Mouse (Mus musculus) forebrain, postnatal 0 days (tissue): ENCODE measurements around the gene Cyp3a13. TPM values are rescaled to one million over a fixed set of nuclear protein-coding genes. Genes with fewer than 3 reads are reported as not detected.

Experiments used
- ATAC-seq: fragments of 200-750 bp; cut with Nextera tagmentation; 2 replicates; pipeline ENCODE4 v1.8.0; 2017; ENCODE audit warnings: mild to moderate bottlenecking, moderate library complexity
- DNase-seq: peaks from one replicate; pipeline ENCODE4 v3.0.0-alpha.2; 2015
- H3K27ac ChIP-seq: fragments of 300-500 bp; sonication (generic); 2 replicates; pipeline ENCODE4 v1.5.1; 2014; ENCODE audit warnings: low read depth, mild to moderate bottlenecking, antibody characterized with exemption, low read length, moderate library complexity, mixed read lengths
- H3K27me3 ChIP-seq: fragments of 300-500 bp; sonication (generic); 2 replicates; pipeline ENCODE4 v1.6.1; 2014; ENCODE audit warnings: mild to moderate bottlenecking, low read length, mixed read lengths; ENCODE audit not compliant: insufficient read depth
- H3K36me3 ChIP-seq: fragments of 300-500 bp; sonication (generic); 2 replicates; pipeline ENCODE4 v1.6.1; 2014; ENCODE audit warnings: mild to moderate bottlenecking, moderate library complexity; ENCODE audit not compliant: insufficient read depth
- H3K4me1 ChIP-seq: fragments of 300-500 bp; sonication (generic); 2 replicates; pipeline ENCODE4 v1.6.1; 2014; ENCODE audit warnings: antibody characterized with exemption; ENCODE audit not compliant: insufficient read depth
- H3K4me2 ChIP-seq: fragments of 300-500 bp; sonication (generic); 2 replicates; pipeline ENCODE4 v1.6.1; 2014; ENCODE audit warnings: low read depth, mild to moderate bottlenecking, moderate library complexity
- H3K4me3 ChIP-seq: fragments of 300-500 bp; sonication (generic); 2 replicates; pipeline ENCODE4 v1.5.1; 2014; ENCODE audit warnings: low read depth, low read length, mixed read lengths
- H3K9ac ChIP-seq: fragments of 300-500 bp; sonication (generic); 2 replicates; pipeline ENCODE4 v1.6.1; 2014; ENCODE audit warnings: mild to moderate bottlenecking
- H3K9me3 ChIP-seq: fragments of 300-500 bp; sonication (generic); 2 replicates; pipeline ENCODE4 v1.6.1; 2016; ENCODE audit warnings: low read length
- CTCF ChIP-seq: sonication (generic); IDR thresholded peaks from 2 replicates; pipeline ENCODE4 v1.5.1; 2016; ENCODE audit warnings: antibody characterized with exemption, control low read depth, low read depth
- WGBS: fragments of 180-500 bp; shearing (Covaris S2); extraction: QIAGEN DNeasy Blood & Tissue Kit; methylation state at CpG from one replicate; pipeline ENCODE4 v1.1.7; 2014; 5-methylcytosine and 5-hydroxymethylcytosine counted together
- polyA plus RNA-seq: library from polyadenylated mRNA; unstranded; fragments of >200 nt; fragmentation: Nextera tagmentation; extraction: Ambion mirVana; gene quantifications from 2 replicates; pipeline ENCODE4 v1.2.1, GENCODE M21; 2015
- total RNA-seq: library from RNA; depleted of rRNA; stranded (reverse); fragments of >200 nt; gene quantifications from 2 replicates; pipeline ENCODE4 v1.2.3, GENCODE M21; 2014

Gene Cyp3a13
- total and polyA plus RNA-seq, 2 experiments from 2014 or later: not detected

GRCm38 (mm10) chr5:137909564-137910262, 11.7 kb downstream of the Cyp3a13 start:
- WGBS: 88% methylated on average over 3 of the region's 3 CpGs
- ATAC-seq (no peak), DNase-seq (no peak)
- Histone ChIP-seq H3K9me3 (no peaks in the 10 kb centered on the region), H3K4me2 (no peak overlapping the region), H3K4me1 (no peaks in the 10 kb centered on the region), H3K27ac (no peak overlapping the region), H3K27me3 (no peaks in the 10 kb centered on the region), H3K4me3 (no peak overlapping the region), H3K9ac (no peak overlapping the region), H3K36me3 (no peaks in the 10 kb centered on the region)
- TF ChIP-seq CTCF: no peak

- WGBS: 76% methylated on average over 1 of the region's 1 CpGs
- Histone ChIP-seq H3K36me3 (no peaks in the 10 kb centered on the region), H3K4me3 (no peak overlapping the region), H3K4me2 (no peak overlapping the region), H3K27me3 (no peaks in the 10 kb centered on the region), H3K9me3 (no peaks in the 10 kb centered on the region), H3K27ac (no peak overlapping the region), H3K9ac (no peak overlapping the region), H3K4me1 (no peaks in the 10 kb centered on the region)
- no peak for TF ChIP-seq CTCF
- ATAC-seq (no peak), DNase-seq (peak; percentile 1)
These were observed 23.6 kb downstream of the Cyp3a13 start for GRCm38 (mm10) chr5:137897812-137898211.

- no peaks in the 10 kb centered on the region for H3K4me1 ChIP-seq
- 56% methylated on average over 1 of the region's 1 CpGs for WGBS
- H3K36me3 ChIP-seq: no peaks in the 10 kb centered on the region
- H3K9ac ChIP-seq: no peak overlapping the region
- H3K27ac ChIP-seq: no peak overlapping the region
- peak; percentile 38 for TF ChIP-seq CTCF
- no peaks in the 10 kb centered on the region for H3K9me3 ChIP-seq
- H3K27me3 ChIP-seq: no peaks in the 10 kb centered on the region
- no peak overlapping the region for H3K4me2 ChIP-seq
- DNase-seq (no peak), ATAC-seq (no peak)
- no peak overlapping the region for H3K4me3 ChIP-seq
These were observed 28.5 kb downstream of the Cyp3a13 start for GRCm38 (mm10) chr5:137892954-137893353.

- Histone ChIP-seq H3K9me3 (no peaks in the 10 kb centered on the region), H3K36me3 (no peaks in the 10 kb centered on the region), H3K4me2 (no peak overlapping the region), H3K9ac (no peak overlapping the region), H3K27ac (no peak overlapping the region), H3K27me3 (no peaks in the 10 kb centered on the region), H3K4me3 (no peak overlapping the region), H3K4me1 (no peaks in the 10 kb centered on the region)
- WGBS: 90% methylated on average over 1 of the region's 1 CpGs
- TF ChIP-seq CTCF: no peak
- no peak for ATAC-seq
- no peak for DNase-seq
These were observed 33.8 kb downstream of the Cyp3a13 start for GRCm38 (mm10) chr5:137887666-137888065.

GRCm38 (mm10) chr5:137885894-137886293, 35.5 kb downstream of the Cyp3a13 start:
- DNase-seq (peak; percentile 62), ATAC-seq (no peak; the same call in 1 of the 2 replicates)
- peak; percentile 64 for TF ChIP-seq CTCF
- Histone ChIP-seq H3K9me3 (no peaks in the 10 kb centered on the region), H3K4me3 (no peak overlapping the region), H3K27ac (no peak overlapping the region), H3K9ac (no peak overlapping the region), H3K36me3 (no peaks in the 10 kb centered on the region), H3K27me3 (no peaks in the 10 kb centered on the region), H3K4me1 (no peaks in the 10 kb centered on the region), H3K4me2 (no peak overlapping the region)
- 10% methylated on average over 2 of the region's 2 CpGs for WGBS

GRCm38 (mm10) chr5:137883345-137883744, 38.1 kb downstream of the Cyp3a13 start:
- H3K27me3 ChIP-seq: no peaks in the 10 kb centered on the region
- no peak overlapping the region for H3K4me3 ChIP-seq
- H3K9ac ChIP-seq: no peak overlapping the region
- WGBS: 90% methylated on average over 3 of the region's 3 CpGs
- no peaks in the 10 kb centered on the region for H3K36me3 ChIP-seq
- no peak overlapping the region for H3K27ac ChIP-seq
- H3K9me3 ChIP-seq: no peaks in the 10 kb centered on the region
- no peak for TF ChIP-seq CTCF
- ATAC-seq: no peak
- no peaks in the 10 kb centered on the region for H3K4me1 ChIP-seq
- no peak overlapping the region for H3K4me2 ChIP-seq
- DNase-seq: no peak

GRCm38 (mm10) chr5:137882922-137883321, 38.5 kb downstream of the Cyp3a13 start:
- no peak overlapping the region for H3K27ac ChIP-seq
- H3K4me2 ChIP-seq: no peak overlapping the region
- ATAC-seq (no peak), DNase-seq (no peak)
- no peaks in the 10 kb centered on the region for H3K9me3 ChIP-seq
- no peaks in the 10 kb centered on the region for H3K27me3 ChIP-seq
- no peak overlapping the region for H3K4me3 ChIP-seq
- TF ChIP-seq CTCF: no peak
- 84% methylated on average over 4 of the region's 4 CpGs for WGBS
- H3K36me3 ChIP-seq: no peaks in the 10 kb centered on the region
- no peaks in the 10 kb centered on the region for H3K4me1 ChIP-seq
- H3K9ac ChIP-seq: no peak overlapping the region
